Mouse (Mus musculus): ENCODE results near the gene Thap11.

- no peak for TF ChIP-seq CTCF (conservative IDR thresholded peaks at IDR 0.05; ENCODE audit: low read length)
- no peak for TF ChIP-seq NANOG (IDR thresholded peaks at IDR 0.05; ENCODE audit: borderline replicate concordance, low read length)
These were observed 44.6 kb upstream of the Thap11 start for GRCm38 (mm10) chr8:105810245-105810786.

Measured in E14TG2a.4 (cell line).